Mouse (Mus musculus) limb, embryonic 13.5 days (tissue): ENCODE results near the gene Sept5. TPM values are rescaled to one million over a fixed set of nuclear protein-coding genes. Genes with fewer than 3 reads are reported as not detected.

Experiments
- ATAC-seq: fragments of 200-750 bp; cut with Nextera tagmentation; 2 replicates; pipeline ENCODE4 v1.8.0; 2017; ENCODE audit warnings: low read depth, moderate number of reproducible peaks, moderate TSS enrichment; ENCODE audit not compliant: low FRiP score
- H3K27ac ChIP-seq: fragments of 300-500 bp; sonication (generic); 2 replicates; pipeline ENCODE4 v1.5.1; 2015; ENCODE audit warnings: inconsistent platforms, mild to moderate bottlenecking, moderate library complexity
- H3K27me3 ChIP-seq: fragments of 300-500 bp; sonication (generic); 2 replicates; pipeline ENCODE4 v1.6.1; 2015; ENCODE audit warnings: mild to moderate bottlenecking, inconsistent platforms
- H3K36me3 ChIP-seq: fragments of 300-500 bp; sonication (generic); 2 replicates; pipeline ENCODE4 v1.6.1; 2015; ENCODE audit warnings: inconsistent platforms, mild to moderate bottlenecking, moderate library complexity
- H3K4me1 ChIP-seq: fragments of 300-500 bp; sonication (generic); 2 replicates; pipeline ENCODE4 v1.6.1; 2015; ENCODE audit warnings: inconsistent platforms
- H3K4me2 ChIP-seq: fragments of 300-500 bp; sonication (generic); replicated peaks from 2 replicates; pipeline ENCODE4 v1.6.1; 2015; ENCODE audit warnings: inconsistent platforms, mild to moderate bottlenecking, moderate library complexity
- H3K4me3 ChIP-seq: fragments of 300-500 bp; sonication (generic); 2 replicates; pipeline ENCODE4 v1.5.1; 2015; ENCODE audit warnings: moderate library complexity, mild to moderate bottlenecking, inconsistent platforms
- H3K9ac ChIP-seq: fragments of 300-500 bp; sonication (generic); 2 replicates; pipeline ENCODE4 v1.6.1; 2015; ENCODE audit warnings: mild to moderate bottlenecking, inconsistent platforms
- H3K9me3 ChIP-seq: fragments of 300-500 bp; sonication (generic); 2 replicates; pipeline ENCODE4 v1.6.1; 2016; ENCODE audit warnings: inconsistent platforms
- WGBS: fragments of 180-500 bp; shearing (Covaris S2); methylation state at CpG from one replicate; pipeline ENCODE4 v1.1.7; 2015; 5-methylcytosine and 5-hydroxymethylcytosine counted together
- polyA plus RNA-seq: library from polyadenylated mRNA; unstranded; fragments of >200 nt; fragmentation: Nextera tagmentation; extraction: Ambion mirVana; gene quantifications from 2 replicates; pipeline ENCODE4 v1.2.1, GENCODE M21; 2015

Sept5 gene
- polyA plus RNA-seq, 1 experiment from 2014 or later, result 41.7 TPM

DNA sequence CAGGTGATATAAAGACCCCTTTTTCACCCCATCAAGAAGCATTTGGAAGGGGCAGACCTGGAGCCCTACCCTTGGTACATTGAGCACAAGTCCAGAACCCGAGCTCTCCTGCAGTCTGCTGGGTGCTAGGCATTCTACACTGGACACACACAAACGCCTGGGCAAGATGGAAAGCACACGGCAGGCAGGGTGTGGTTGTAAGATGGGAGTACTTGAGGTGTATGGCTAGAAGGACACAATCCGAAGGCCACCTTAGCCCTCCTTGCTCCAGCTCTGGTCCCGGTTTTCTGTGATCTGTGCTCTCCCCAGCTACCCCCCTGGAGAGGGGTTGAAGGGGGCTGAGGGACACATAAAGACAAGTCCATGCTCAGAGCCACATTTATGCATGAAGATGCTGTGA lies 537 bp upstream of the Sept5 start:
- H3K27me3 ChIP-seq, result peaks cover 36% of the 10 kb centered on the region
- H3K4me1 ChIP-seq, result peaks cover 36% of the 10 kb centered on the region
- H3K4me3 ChIP-seq, result peak overlapping the region; percentile 83
- H3K4me2 ChIP-seq, result peak overlapping the region; percentile 87
- H3K36me3 ChIP-seq, result 0 out of 2 replicates have a peak, but pooled peaks cover 1% of the 10 kb centered on the region
- H3K27ac ChIP-seq, result 0 out of 2 replicates have a peak overlapping the region, but pooled peaks have one; percentile 22
- H3K9ac ChIP-seq, result peak overlapping the region; percentile 86
- ATAC-seq, result no peak
- WGBS, result 55% methylated on average over 5 of the region's 5 CpGs
- 0 out of 2 replicates have a peak, but pooled peaks cover 3% of the 10 kb centered on the region for H3K9me3 ChIP-seq

- Histone ChIP-seq H3K4me3 (peak overlapping the region; percentile 83), H3K27ac (no peak overlapping the region; the same call in 1 of the 2 replicates), H3K9me3 (no peaks in the 10 kb centered on the region), H3K4me1 (peaks cover 36% of the 10 kb centered on the region), H3K36me3 (peaks cover 15% of the 10 kb centered on the region), H3K27me3 (peaks cover 50% of the 10 kb centered on the region), H3K4me2 (peak overlapping the region; percentile 87), H3K9ac (peak overlapping the region; percentile 86)
- no peak for ATAC-seq
- 23% methylated on average over 2 of the region's 2 CpGs for WGBS
These were observed 810 bp downstream of the Sept5 start for GRCm38 (mm10) chr16:18628948-18629340.

- Histone ChIP-seq H3K36me3 (peaks cover 21% of the 10 kb centered on the region), H3K9ac (peak overlapping the region; percentile 86), H3K4me2 (peak overlapping the region; percentile 87), H3K4me3 (peak overlapping the region; percentile 83), H3K27me3 (peaks cover 55% of the 10 kb centered on the region), H3K9me3 (no peaks in the 10 kb centered on the region), H3K4me1 (peaks cover 36% of the 10 kb centered on the region), H3K27ac (no peak overlapping the region)
- ATAC-seq, result no peak
- WGBS, result 63% methylated on average over 7 of the region's 7 CpGs
These were observed 1.4 kb downstream of the Sept5 start for GRCm38 (mm10) chr16:18628206-18628947.

- Histone ChIP-seq H3K27ac (no peak overlapping the region), H3K4me2 (peak overlapping the region; percentile 87), H3K9me3 (no peaks in the 10 kb centered on the region), H3K4me1 (peaks cover 36% of the 10 kb centered on the region), H3K9ac (peak overlapping the region; percentile 65; the same call in 1 of the 2 replicates), H3K4me3 (peak overlapping the region; percentile 57), H3K36me3 (peaks cover 31% of the 10 kb centered on the region), H3K27me3 (peaks cover 63% of the 10 kb centered on the region)
- ATAC-seq, result no peak
- 51% methylated on average over 3 of the region's 3 CpGs for WGBS
These were observed 2.6 kb downstream of the Sept5 start for GRCm38 (mm10) chr16:18627163-18627562.

DNA sequence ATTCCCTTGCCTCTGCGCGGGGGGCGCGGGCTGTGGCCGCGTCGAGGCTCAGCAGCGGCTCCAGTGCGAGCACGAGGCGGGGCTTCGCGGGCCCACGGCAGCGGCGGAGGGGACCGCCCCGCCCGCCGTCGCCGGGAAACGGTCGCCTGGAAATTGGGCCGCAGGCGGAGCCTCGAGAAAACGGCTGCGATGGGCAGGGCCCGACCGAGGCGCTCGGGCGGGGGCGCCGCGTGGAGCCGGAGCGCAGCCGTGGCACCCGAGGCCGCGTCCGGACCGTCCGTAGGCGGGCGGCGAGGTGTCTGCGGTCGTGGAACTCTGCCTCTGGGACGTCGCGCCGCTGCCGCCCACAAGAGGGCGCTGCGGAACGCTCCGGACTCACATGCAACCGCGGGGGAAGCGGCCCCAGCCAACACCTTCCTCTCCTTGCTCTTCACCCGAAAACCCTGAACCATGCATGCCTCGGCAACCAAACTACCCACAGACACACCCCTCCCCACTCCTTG lies 3.3 kb downstream of the Sept5 start, which contains the start of gene Gm49601:
TSS of gene Gm49601 (minus strand) at position 52 of the 503 bp plus-strand sequence.
- peak within 1 kb of the TSS; percentile 57 for H3K4me3 ChIP-seq
- peaks cover 43% of the 10 kb centered on the region for H3K4me1 ChIP-seq
- no peak within 1 kb of the TSS for H3K27ac ChIP-seq
- peak; percentile 24 for ATAC-seq
- under 1% methylated on average over 65 of the region's 65 CpGs for WGBS
- H3K27me3 ChIP-seq, result peaks cover 68% of the 10 kb centered on the region
- H3K9ac ChIP-seq, result peak within 1 kb of the TSS; percentile 65
- peak within 1 kb of the TSS; percentile 87 for H3K4me2 ChIP-seq
- H3K9me3 ChIP-seq, result no peaks in the 10 kb centered on the region
- peaks cover 31% of the 10 kb centered on the region for H3K36me3 ChIP-seq

- Histone ChIP-seq H3K4me3 (peak overlapping the region; percentile 57), H3K9ac (peak overlapping the region; percentile 65), H3K9me3 (no peaks in the 10 kb centered on the region), H3K4me2 (peak overlapping the region; percentile 87), H3K27me3 (peaks cover 74% of the 10 kb centered on the region), H3K4me1 (peaks cover 49% of the 10 kb centered on the region), H3K27ac (no peak overlapping the region), H3K36me3 (peaks cover 31% of the 10 kb centered on the region)
- WGBS, result 14% methylated on average over 26 of the region's 26 CpGs
- peak; percentile 4; the same call in 1 of the 2 replicates for ATAC-seq
These were observed 3.9 kb downstream of the Sept5 start for GRCm38 (mm10) chr16:18625791-18626311.

DNA sequence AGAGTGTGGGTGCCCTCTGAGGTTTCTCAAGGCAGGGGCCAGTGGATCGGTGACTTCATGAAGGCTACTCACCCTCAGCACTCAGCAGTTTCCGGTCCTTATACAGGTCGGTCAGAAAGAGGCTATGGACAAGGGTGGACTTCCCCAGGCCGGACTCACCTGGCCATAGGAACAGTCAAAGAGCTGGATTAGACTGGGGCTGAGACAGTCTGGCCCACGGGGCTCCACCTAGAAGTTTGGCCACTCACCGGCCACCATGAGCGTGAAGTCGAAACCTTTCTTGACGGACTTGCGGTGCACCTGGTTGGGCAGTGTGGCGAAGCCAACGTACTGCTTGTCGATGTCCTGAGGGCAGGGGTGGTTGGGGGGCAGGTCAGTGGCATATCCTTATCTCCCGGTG lies 4.7 kb downstream of the Sept5 start:
- no peak for ATAC-seq
- peaks cover 31% of the 10 kb centered on the region for H3K36me3 ChIP-seq
- peaks cover 81% of the 10 kb centered on the region for H3K27me3 ChIP-seq
- peaks cover 54% of the 10 kb centered on the region for H3K4me1 ChIP-seq
- no peak overlapping the region; the same call in 1 of the 2 replicates for H3K4me3 ChIP-seq
- no peak overlapping the region for H3K27ac ChIP-seq
- no peaks in the 10 kb centered on the region for H3K9me3 ChIP-seq
- no peak overlapping the region for H3K4me2 ChIP-seq
- no peak overlapping the region for H3K9ac ChIP-seq
- 56% methylated on average over 14 of the region's 14 CpGs for WGBS

GRCm38 (mm10) chr16:18624641-18625040 lies 5.1 kb downstream of the Sept5 start:
- Histone ChIP-seq H3K4me3 (no peak overlapping the region), H3K4me2 (no peak overlapping the region), H3K4me1 (peaks cover 54% of the 10 kb centered on the region), H3K9ac (no peak overlapping the region), H3K27ac (no peak overlapping the region), H3K36me3 (peaks cover 31% of the 10 kb centered on the region), H3K27me3 (peaks cover 86% of the 10 kb centered on the region), H3K9me3 (no peaks in the 10 kb centered on the region)
- 46% methylated on average over 15 of the region's 15 CpGs for WGBS
- ATAC-seq, result no peak

- peaks cover 52% of the 10 kb centered on the region for H3K4me1 ChIP-seq
- 50% methylated on average over 15 of the region's 15 CpGs for WGBS
- H3K27ac ChIP-seq, result no peak overlapping the region
- H3K4me3 ChIP-seq, result no peak overlapping the region
- no peaks in the 10 kb centered on the region for H3K9me3 ChIP-seq
- H3K36me3 ChIP-seq, result peaks cover 31% of the 10 kb centered on the region
- no peak overlapping the region for H3K9ac ChIP-seq
- ATAC-seq, result no peak
- no peak overlapping the region for H3K4me2 ChIP-seq
- peaks cover 93% of the 10 kb centered on the region for H3K27me3 ChIP-seq
These were observed 5.8 kb downstream of the Sept5 start for GRCm38 (mm10) chr16:18623751-18624540.

DNA sequence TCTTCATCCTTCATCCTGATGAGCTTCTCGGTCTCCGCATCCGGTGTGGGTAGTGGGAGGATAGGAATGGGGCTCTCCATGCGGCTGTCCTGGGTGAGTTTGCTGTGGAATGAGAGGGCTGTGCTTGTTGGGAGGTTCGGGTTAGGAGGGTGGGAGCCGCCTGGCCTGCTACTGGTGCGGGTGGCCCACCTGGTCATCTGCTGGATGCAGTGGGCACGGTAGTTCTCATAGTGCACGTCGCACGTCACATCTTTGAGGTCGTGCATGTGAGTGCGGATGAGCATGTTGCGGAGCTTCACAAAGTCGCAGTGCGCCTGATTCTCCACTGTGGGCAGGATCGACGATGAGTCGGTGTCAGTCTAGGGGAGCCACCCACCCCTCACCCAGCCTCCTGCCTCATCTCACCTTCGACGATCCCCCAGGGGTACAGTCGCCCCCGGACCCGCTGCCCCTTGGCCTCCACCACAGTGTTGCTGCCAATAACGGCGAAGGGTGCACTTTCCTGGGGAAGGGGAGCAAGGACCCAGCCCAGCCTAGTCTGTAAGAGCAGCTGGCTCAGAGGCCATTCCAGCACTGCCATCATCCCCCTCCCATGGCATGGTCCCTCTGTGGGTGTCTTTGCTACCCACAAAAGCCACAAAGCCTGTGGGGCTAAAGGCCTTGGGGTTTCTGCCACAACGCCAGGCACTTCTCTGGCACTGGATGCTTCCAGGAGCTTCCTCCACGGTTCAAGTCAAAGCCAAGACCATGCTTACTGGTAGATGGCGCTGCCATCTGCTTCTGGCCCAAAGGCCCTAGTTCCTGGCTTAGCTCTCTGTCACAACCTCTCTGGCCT lies 6.6 kb downstream of the Sept5 start:
- peaks cover 43% of the 10 kb centered on the region for H3K4me1 ChIP-seq
- H3K36me3 ChIP-seq, result peaks cover 31% of the 10 kb centered on the region
- ATAC-seq, result no peak
- no peak overlapping the region for H3K9ac ChIP-seq
- H3K27me3 ChIP-seq, result peaks cover 96% of the 10 kb centered on the region
- H3K4me2 ChIP-seq, result no peak overlapping the region
- no peak overlapping the region for H3K4me3 ChIP-seq
- 44% methylated on average over 29 of the region's 29 CpGs for WGBS
- H3K27ac ChIP-seq, result no peak overlapping the region
- H3K9me3 ChIP-seq, result no peaks in the 10 kb centered on the region

DNA sequence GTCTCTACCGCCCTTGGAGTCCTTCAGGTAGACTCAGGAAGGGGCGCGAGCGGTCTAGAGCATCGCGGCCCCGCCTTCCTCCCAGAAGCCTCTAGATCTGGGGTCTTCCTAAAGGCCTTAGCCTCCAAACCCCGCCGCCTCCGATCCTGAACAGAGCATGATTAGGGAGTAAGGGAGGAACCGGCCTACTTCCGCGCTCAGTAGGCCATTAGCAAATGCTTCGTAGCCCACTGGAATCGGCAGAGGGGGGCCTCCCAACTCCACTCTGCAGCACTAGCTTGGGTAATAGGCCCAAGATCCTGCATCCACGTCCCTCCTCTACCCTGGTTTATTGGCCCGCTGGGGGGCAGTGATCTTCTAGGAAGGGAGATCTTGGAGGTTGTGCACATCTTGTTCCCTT lies 7.7 kb downstream of the Sept5 start, which contains the start of gene Gp1bb:
TSS of gene Gp1bb (minus strand) at position 385 of the 400 bp plus-strand sequence.
- Histone ChIP-seq H3K4me1 (peaks cover 39% of the 10 kb centered on the region), H3K27ac (no peak within 1 kb of the TSS), H3K4me3 (peak within 1 kb of the TSS; percentile 56), H3K4me2 (peak within 1 kb of the TSS; percentile 96), H3K27me3 (peaks cover 93% of the 10 kb centered on the region), H3K9ac (peak within 1 kb of the TSS; percentile 70), H3K9me3 (no peaks in the 10 kb centered on the region), H3K36me3 (peaks cover 31% of the 10 kb centered on the region)
- ATAC-seq, result no peak
- 20% methylated on average over 17 of the region's 17 CpGs for WGBS
